Mouse (Mus musculus) limb, embryonic 15.5 days (tissue): ENCODE measurements around the gene Mnd1. TPM values are rescaled to one million over a fixed set of nuclear protein-coding genes. Genes with fewer than 3 reads are reported as not detected.

Experiments
- ATAC-seq: fragments of 200-750 bp; cut with Nextera tagmentation; 2 replicates; pipeline ENCODE4 v1.8.0; 2017; ENCODE audit warnings: low read depth, moderate TSS enrichment; ENCODE audit not compliant: insufficient number of reproducible peaks, low FRiP score, low TSS enrichment
- H3K27ac ChIP-seq: fragments of 300-500 bp; sonication (generic); 2 replicates; pipeline ENCODE4 v1.5.1; 2015; ENCODE audit warnings: moderate library complexity, mild to moderate bottlenecking, inconsistent platforms
- H3K27me3 ChIP-seq: fragments of 300-500 bp; sonication (generic); 2 replicates; pipeline ENCODE4 v1.6.1; 2015; ENCODE audit warnings: inconsistent platforms
- H3K36me3 ChIP-seq: fragments of 300-500 bp; sonication (generic); 2 replicates; pipeline ENCODE4 v1.6.1; 2015; ENCODE audit warnings: inconsistent platforms
- H3K4me1 ChIP-seq: fragments of 300-500 bp; sonication (generic); 2 replicates; pipeline ENCODE4 v1.6.1; 2015; ENCODE audit warnings: inconsistent platforms
- H3K4me2 ChIP-seq: fragments of 300-500 bp; sonication (generic); 2 replicates; pipeline ENCODE4 v1.6.1; 2015; ENCODE audit warnings: mild to moderate bottlenecking, inconsistent platforms
- H3K4me3 ChIP-seq: fragments of 300-500 bp; sonication (generic); 2 replicates; pipeline ENCODE4 v1.5.1; 2015; ENCODE audit warnings: mild to moderate bottlenecking, inconsistent platforms
- H3K9ac ChIP-seq: fragments of 300-500 bp; sonication (generic); 2 replicates; pipeline ENCODE4 v1.6.1; 2015; ENCODE audit warnings: inconsistent platforms
- H3K9me3 ChIP-seq: fragments of 300-500 bp; sonication (generic); 2 replicates; pipeline ENCODE4 v1.6.1; 2016; ENCODE audit warnings: inconsistent platforms
- WGBS: fragments of 180-500 bp; shearing (Covaris S2); methylation state at CpG from one replicate; pipeline ENCODE4 v1.1.7; 2015; 5-methylcytosine and 5-hydroxymethylcytosine counted together
- polyA plus RNA-seq: library from polyadenylated mRNA; unstranded; fragments of >200 nt; fragmentation: Nextera tagmentation; extraction: Ambion mirVana; gene quantifications from 2 replicates; pipeline ENCODE4 v1.2.1, GENCODE M21; 2015

The Mnd1 gene
- polyA plus RNA-seq, result 11.1 and 11.2 TPM in 2 replicates

GRCm38 (mm10) chr3:84155558-84156006 is at the start of gene Mnd1:
Gene Mnd1, minus strand, starts transcription at chr3:84155786.
- H3K27me3 ChIP-seq, result no peaks in the 10 kb centered on the region
- H3K36me3 ChIP-seq, result no peaks in the 10 kb centered on the region
- 0% methylated on average over 29 of the region's 29 CpGs for WGBS

GRCm38 (mm10) chr3:84204640-84205039 is 49.1 kb upstream of the Mnd1 start:
- H3K4me1 ChIP-seq, result peaks cover 7% of the 10 kb centered on the region; the same call in 1 of the 2 replicates
- H3K27ac ChIP-seq, result no peak overlapping the region
- no peak overlapping the region for H3K9ac ChIP-seq
- H3K27me3 ChIP-seq, result no peaks in the 10 kb centered on the region
- no peak overlapping the region for H3K4me3 ChIP-seq
- ATAC-seq, result no peak
- 73% methylated on average over 5 of the region's 5 CpGs for WGBS
- H3K4me2 ChIP-seq, result no peak overlapping the region
- no peaks in the 10 kb centered on the region for H3K36me3 ChIP-seq
- no peaks in the 10 kb centered on the region for H3K9me3 ChIP-seq

More at GRCm38 (mm10) chr3:84155558-84156006, at the start of gene Mnd1:
- H3K9ac ChIP-seq, result peak within 1 kb of the TSS; percentile 63
- H3K27ac ChIP-seq, result peak within 1 kb of the TSS; percentile 80
- H3K4me1 ChIP-seq, result peaks cover 14% of the 10 kb centered on the region; the same call in 1 of the 2 replicates
- H3K4me2 ChIP-seq, result peak within 1 kb of the TSS; percentile 97
- H3K4me3 ChIP-seq, result peak within 1 kb of the TSS; percentile 64
- no peaks in the 10 kb centered on the region for H3K9me3 ChIP-seq
- peak; percentile 98 for ATAC-seq

GRCm38 (mm10) chr3:84200559-84201420 is 45.2 kb upstream of the Mnd1 start:
- peaks cover 7% of the 10 kb centered on the region; the same call in 1 of the 2 replicates for H3K4me1 ChIP-seq
- no peaks in the 10 kb centered on the region for H3K36me3 ChIP-seq
- H3K9me3 ChIP-seq, result no peaks in the 10 kb centered on the region
- no peaks in the 10 kb centered on the region for H3K27me3 ChIP-seq
- no peak overlapping the region for H3K27ac ChIP-seq
- 55% methylated on average over 13 of the region's 13 CpGs for WGBS
- no peak for ATAC-seq
- no peak overlapping the region for H3K9ac ChIP-seq
- H3K4me2 ChIP-seq, result no peak overlapping the region
- no peak overlapping the region for H3K4me3 ChIP-seq

- H3K9ac ChIP-seq, result no peak overlapping the region
- no peak overlapping the region for H3K4me2 ChIP-seq
- H3K4me3 ChIP-seq, result no peak overlapping the region
- H3K9me3 ChIP-seq, result no peaks in the 10 kb centered on the region
- no peaks in the 10 kb centered on the region for H3K36me3 ChIP-seq
- 82% methylated on average over 9 of the region's 9 CpGs for WGBS
- peaks cover 7% of the 10 kb centered on the region; the same call in 1 of the 2 replicates for H3K4me1 ChIP-seq
- H3K27ac ChIP-seq, result no peak overlapping the region
- no peak for ATAC-seq
- H3K27me3 ChIP-seq, result no peaks in the 10 kb centered on the region
Measured at GRCm38 (mm10) chr3:84199516-84199915, 43.9 kb upstream of the Mnd1 start.

- ATAC-seq, result no peak
Measured at GRCm38 (mm10) chr3:84198229-84198628, 42.6 kb upstream of the Mnd1 start.

GRCm38 (mm10) chr3:84193881-84194280 is 38.3 kb upstream of the Mnd1 start:
- no peak overlapping the region for H3K4me2 ChIP-seq
- no peak for ATAC-seq
- 0 out of 2 replicates have a peak, but pooled peaks cover 8% of the 10 kb centered on the region for H3K27me3 ChIP-seq

More at GRCm38 (mm10) chr3:84198229-84198628, 42.6 kb upstream of the Mnd1 start:
- Histone ChIP-seq H3K36me3 (no peaks in the 10 kb centered on the region), H3K9me3 (no peaks in the 10 kb centered on the region), H3K9ac (no peak overlapping the region), H3K27me3 (no peaks in the 10 kb centered on the region), H3K4me2 (no peak overlapping the region), H3K4me1 (peaks cover 7% of the 10 kb centered on the region; the same call in 1 of the 2 replicates), H3K27ac (no peak overlapping the region), H3K4me3 (no peak overlapping the region)
- WGBS, result 90% methylated on average over 3 of the region's 3 CpGs

GRCm38 (mm10) chr3:84191141-84191881 is 35.7 kb upstream of the Mnd1 start:
- Histone ChIP-seq H3K27me3 (0 out of 2 replicates have a peak, but pooled peaks cover 8% of the 10 kb centered on the region), H3K4me2 (peak overlapping the region; percentile 58), H3K9me3 (no peaks in the 10 kb centered on the region), H3K4me1 (peaks cover 15% of the 10 kb centered on the region), H3K27ac (peak overlapping the region; percentile 62), H3K36me3 (no peaks in the 10 kb centered on the region), H3K4me3 (peak overlapping the region; percentile 41), H3K9ac (0 out of 2 replicates have a peak overlapping the region, but pooled peaks have one; percentile 1)
- WGBS, result 41% methylated on average over 21 of the region's 21 CpGs
- no peak for ATAC-seq

More at GRCm38 (mm10) chr3:84193881-84194280, 38.3 kb upstream of the Mnd1 start:
- peaks cover 15% of the 10 kb centered on the region for H3K4me1 ChIP-seq
- no peak overlapping the region for H3K4me3 ChIP-seq
- no peaks in the 10 kb centered on the region for H3K9me3 ChIP-seq
- H3K9ac ChIP-seq, result no peak overlapping the region
- H3K36me3 ChIP-seq, result no peaks in the 10 kb centered on the region
- no peak overlapping the region for H3K27ac ChIP-seq
- 69% methylated on average over 4 of the region's 4 CpGs for WGBS

GRCm38 (mm10) chr3:84190513-84191061 is 35.0 kb upstream of the Mnd1 start:
- peak overlapping the region; percentile 41 for H3K4me3 ChIP-seq
- H3K4me2 ChIP-seq, result peak overlapping the region; percentile 58
- H3K9ac ChIP-seq, result 0 out of 2 replicates have a peak overlapping the region, but pooled peaks have one; percentile 1
- no peaks in the 10 kb centered on the region for H3K9me3 ChIP-seq
- WGBS, result 9% methylated on average over 41 of the region's 41 CpGs
- H3K27ac ChIP-seq, result peak overlapping the region; percentile 62
- H3K4me1 ChIP-seq, result peaks cover 15% of the 10 kb centered on the region
- H3K36me3 ChIP-seq, result no peaks in the 10 kb centered on the region
- no peak for ATAC-seq
- 0 out of 2 replicates have a peak, but pooled peaks cover 8% of the 10 kb centered on the region for H3K27me3 ChIP-seq

- peak overlapping the region; percentile 58 for H3K4me2 ChIP-seq
- H3K4me1 ChIP-seq, result peaks cover 15% of the 10 kb centered on the region
- 0 out of 2 replicates have a peak, but pooled peaks cover 8% of the 10 kb centered on the region for H3K27me3 ChIP-seq
- no peak for ATAC-seq
- H3K9me3 ChIP-seq, result no peaks in the 10 kb centered on the region
- H3K9ac ChIP-seq, result no peak overlapping the region
- 32% methylated on average over 10 of the region's 10 CpGs for WGBS
- peak overlapping the region; percentile 41 for H3K4me3 ChIP-seq
- peak overlapping the region; percentile 33; the same call in 1 of the 2 replicates for H3K27ac ChIP-seq
- no peaks in the 10 kb centered on the region for H3K36me3 ChIP-seq
Measured at GRCm38 (mm10) chr3:84189629-84190173, 34.1 kb upstream of the Mnd1 start.

GRCm38 (mm10) chr3:84181717-84182116 is 26.1 kb upstream of the Mnd1 start:
- Histone ChIP-seq H3K27me3 (no peaks in the 10 kb centered on the region), H3K27ac (no peak overlapping the region), H3K4me1 (no peaks in the 10 kb centered on the region), H3K9ac (no peak overlapping the region), H3K4me2 (no peak overlapping the region), H3K36me3 (peaks cover 3% of the 10 kb centered on the region), H3K4me3 (no peak overlapping the region), H3K9me3 (no peaks in the 10 kb centered on the region)
- WGBS, result 54% methylated on average over 4 of the region's 4 CpGs
- ATAC-seq, result no peak

- Histone ChIP-seq H3K9ac (no peak overlapping the region), H3K4me3 (no peak overlapping the region), H3K36me3 (peaks cover 5% of the 10 kb centered on the region), H3K4me1 (no peaks in the 10 kb centered on the region), H3K9me3 (no peaks in the 10 kb centered on the region), H3K4me2 (no peak overlapping the region), H3K27ac (no peak overlapping the region), H3K27me3 (no peaks in the 10 kb centered on the region)
- no peak for ATAC-seq
- WGBS, result 54% methylated on average over 8 of the region's 8 CpGs
Measured at GRCm38 (mm10) chr3:84181102-84181501, 25.5 kb upstream of the Mnd1 start.
